Mouse (Mus musculus) CH12F3 (cell line): ENCODE results near the gene Ctnna2.

Experiments used
- in situ Hi-C: fragments of 300-500 bp; cut with MboI; formaldehyde crosslinking; loops from 2 replicates; pipeline ENCODE4 v1.14.3; 2020; ENCODE audit warnings: low sequenced_read_pairs

Gene Ctnna2

DNA sequence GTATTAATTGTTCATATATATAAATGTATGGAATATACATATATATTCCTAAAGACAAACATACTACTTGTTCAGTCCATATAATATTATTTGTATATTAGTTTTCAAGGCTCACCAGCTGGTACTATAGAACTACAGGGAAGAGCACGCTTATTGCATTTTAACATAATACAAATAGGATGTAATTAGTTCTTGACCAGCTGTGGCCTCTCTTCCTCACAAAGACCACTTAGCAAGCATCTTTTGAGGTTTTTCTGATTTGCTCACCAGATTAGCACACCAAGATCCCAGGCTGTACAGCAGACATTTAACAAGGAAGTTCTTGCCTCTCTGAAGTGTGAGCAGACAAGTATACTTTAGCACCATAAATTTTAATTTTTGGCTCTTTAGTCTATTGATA lies 152.0 kb downstream of the Ctnna2 start:
- in situ Hi-C loops = no loop called here

DNA sequence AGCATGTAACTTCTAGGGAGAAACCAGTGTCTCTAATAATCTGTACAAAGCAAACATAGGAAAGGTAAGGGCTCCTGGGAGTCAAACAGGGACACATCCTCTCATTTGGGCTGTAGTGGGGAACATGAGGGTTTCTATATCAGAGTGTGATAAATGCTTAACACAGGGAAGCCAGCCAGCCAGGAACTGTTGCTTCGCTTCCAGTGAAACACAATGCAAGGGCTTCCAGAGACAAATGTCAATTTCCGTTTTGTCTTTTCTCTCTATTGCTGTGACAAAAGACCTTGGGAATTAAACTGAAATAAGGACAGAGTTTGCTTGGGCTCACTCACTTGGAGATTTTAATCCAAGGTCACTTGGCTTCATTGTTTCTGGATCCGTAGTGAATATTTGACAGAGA lies 162.4 kb downstream of the Ctnna2 start:
- in situ Hi-C loops = no loop called here

- in situ Hi-C loops = no loop called here
Measured at GRCm38 (mm10) chr6:77811041-77811440, 168.5 kb downstream of the Ctnna2 start.

DNA sequence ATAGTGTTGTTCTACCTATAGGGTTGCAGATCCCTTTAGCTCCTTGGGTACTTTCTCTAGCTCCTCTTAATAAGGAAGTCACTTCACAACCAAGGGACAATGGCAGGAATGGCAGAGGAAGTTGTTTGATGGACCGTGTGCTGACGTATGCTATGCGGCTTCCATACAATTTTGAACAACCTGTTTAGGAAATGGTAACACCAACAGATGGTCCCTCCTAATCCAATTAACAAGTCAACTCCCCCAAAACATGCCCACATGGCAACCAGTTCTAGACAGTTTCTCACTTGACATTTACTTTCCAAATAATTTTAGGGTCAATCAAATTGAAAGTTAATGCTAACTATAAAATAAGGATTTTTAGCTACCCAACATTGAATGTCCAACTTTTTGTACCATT lies 176.9 kb downstream of the Ctnna2 start:
- in situ Hi-C loops = no loop called here

- in situ Hi-C loops = no loop called here
Measured at GRCm38 (mm10) chr6:77783342-77783741, 196.2 kb downstream of the Ctnna2 start.

DNA sequence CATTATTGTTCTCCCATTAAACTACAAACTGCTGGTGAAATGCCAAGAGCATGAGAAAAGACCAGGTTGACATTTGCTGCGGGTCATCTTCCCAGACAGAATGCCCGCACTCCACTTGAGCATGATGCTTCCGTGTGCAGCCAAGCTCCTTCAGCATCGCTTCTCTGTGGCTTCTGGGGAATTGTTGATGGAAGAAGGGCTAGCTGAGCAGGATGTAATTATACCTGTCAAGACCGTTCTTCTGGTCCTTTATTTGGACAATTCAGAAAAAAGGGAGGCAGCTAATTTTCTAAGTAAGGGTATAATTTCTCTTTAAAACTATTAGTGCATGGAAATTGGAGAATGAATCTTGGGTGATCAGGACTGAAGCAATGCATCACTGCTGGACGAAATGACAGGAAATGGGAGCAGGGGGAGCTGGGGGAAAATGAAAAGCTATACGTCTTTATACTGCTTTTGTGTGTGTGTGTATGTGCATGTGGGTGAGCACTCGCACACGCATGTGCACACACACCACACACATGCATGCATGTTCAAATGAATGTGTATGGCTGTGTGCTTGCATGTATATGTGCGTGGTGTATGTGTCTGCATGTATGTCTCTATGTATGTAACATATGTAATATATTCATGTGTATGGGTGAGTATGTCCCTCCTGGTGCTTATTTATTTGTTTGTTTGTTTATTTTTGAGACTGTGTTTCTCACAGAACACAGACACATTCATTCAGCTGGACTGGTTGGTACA lies 211.0 kb downstream of the Ctnna2 start:
- in situ Hi-C loops = no loop called here

GRCm38 (mm10) chr6:77758164-77758563 lies 221.3 kb downstream of the Ctnna2 start:
- in situ Hi-C loops = no loop called here

GRCm38 (mm10) chr6:77745426-77745825 lies 234.1 kb downstream of the Ctnna2 start:
- in situ Hi-C loops = no loop called here

- in situ Hi-C loops = no loop called here
Measured at GRCm38 (mm10) chr6:77743651-77744050, 235.8 kb downstream of the Ctnna2 start.

DNA sequence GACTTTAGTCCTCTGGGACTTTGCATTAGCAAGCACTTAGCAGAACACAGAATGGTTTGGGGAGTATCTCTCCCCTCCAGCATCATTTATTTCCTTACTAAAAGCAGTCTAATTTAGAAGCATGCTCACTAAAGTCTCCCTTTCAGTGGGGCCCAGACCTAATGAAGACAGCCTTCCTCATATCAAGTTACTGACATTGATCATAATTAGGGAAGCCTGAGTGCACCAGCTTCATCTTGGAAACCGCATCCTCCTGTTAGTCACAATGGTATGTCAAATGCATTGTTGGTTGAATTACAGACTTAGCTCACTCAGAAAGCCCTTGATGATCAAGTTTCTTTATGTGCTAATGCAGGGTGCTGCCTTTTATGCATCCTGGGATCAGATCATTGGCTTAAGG lies 236.5 kb downstream of the Ctnna2 start:
- in situ Hi-C loops = no loop called here

DNA sequence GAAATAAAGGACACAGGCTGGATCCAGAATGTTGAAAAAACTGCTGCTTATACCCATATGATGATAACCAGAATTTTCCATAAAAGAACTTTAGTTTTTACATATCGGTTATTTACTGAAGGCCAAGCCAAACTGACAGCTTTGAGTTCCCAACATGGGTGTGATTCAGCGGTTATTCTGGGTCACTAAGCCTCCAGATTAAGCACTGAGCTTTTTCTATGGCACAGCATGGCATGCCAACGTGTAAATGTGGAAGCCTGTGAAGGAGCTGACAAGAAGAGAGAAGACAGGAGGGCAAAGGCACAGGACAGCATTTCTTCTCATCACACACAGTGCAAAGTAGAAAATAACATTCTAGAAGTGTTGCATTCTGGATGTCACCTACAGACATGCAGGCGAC lies 240.9 kb downstream of the Ctnna2 start:
- in situ Hi-C loops = no loop called here

DNA sequence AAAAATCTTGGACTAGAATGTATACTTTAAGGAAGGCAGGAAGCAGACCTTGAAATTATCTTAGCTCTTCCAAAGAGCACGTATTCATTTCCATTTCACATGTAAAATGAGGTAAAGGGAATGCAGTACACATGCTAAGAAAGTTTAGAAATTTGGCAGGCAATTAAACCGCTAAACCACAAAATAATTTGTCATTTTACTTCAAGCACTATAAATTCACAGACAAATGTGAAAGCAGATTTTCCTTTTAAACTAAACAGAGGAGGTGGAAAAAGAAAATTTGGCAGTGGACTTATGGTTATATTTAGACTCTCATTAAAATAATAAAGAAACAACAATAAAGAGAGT lies 254.6 kb downstream of the Ctnna2 start:
- in situ Hi-C loops = no loop called here

DNA sequence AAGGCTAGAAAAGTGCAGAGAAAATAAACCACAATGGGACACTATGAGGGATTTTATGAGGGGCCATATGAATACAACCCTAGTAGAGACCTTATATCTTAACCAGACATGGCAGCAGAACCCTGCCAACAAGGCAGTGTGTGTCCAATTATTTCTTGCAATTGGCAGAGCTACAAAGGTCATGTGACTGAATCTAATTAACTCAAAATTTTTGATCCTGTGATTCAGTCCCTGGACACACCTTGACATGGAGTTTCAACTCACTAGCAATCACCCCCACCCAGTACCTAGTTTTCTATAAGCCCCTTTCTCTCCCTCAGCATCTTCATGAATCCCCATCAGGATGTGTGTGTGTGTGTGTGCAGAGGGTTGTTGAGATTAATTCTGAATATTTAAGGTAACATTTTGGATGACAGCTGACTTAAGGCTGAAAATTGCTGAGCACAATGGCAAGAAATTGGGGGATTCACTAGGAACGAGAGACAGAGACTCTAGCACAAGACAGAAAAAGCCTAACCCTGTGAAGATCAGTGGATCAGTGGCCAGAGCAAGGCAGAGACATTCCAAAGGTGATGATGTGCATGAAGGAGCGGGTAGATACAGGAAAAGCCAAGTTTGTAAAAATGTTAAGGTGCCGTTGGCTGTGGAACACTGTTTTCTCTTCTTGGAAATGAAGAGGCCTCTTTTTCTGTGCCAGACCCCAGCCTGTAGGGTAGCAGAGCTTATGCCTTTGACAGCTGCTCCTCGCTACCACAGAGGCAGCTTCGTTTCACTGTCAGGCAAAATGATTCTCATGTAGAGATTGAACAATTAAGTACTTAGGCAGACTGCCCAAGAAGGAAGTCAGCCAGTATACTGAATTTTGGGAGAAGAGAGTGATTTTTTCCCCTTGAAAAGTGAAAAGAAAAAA lies 255.2 kb downstream of the Ctnna2 start:
- in situ Hi-C loops = no loop called here

- in situ Hi-C loops = no loop called here
Measured at GRCm38 (mm10) chr6:77694093-77694492, 285.4 kb downstream of the Ctnna2 start.

- in situ Hi-C loops = no loop called here
Measured at GRCm38 (mm10) chr6:77687173-77687572, 292.3 kb downstream of the Ctnna2 start.

DNA sequence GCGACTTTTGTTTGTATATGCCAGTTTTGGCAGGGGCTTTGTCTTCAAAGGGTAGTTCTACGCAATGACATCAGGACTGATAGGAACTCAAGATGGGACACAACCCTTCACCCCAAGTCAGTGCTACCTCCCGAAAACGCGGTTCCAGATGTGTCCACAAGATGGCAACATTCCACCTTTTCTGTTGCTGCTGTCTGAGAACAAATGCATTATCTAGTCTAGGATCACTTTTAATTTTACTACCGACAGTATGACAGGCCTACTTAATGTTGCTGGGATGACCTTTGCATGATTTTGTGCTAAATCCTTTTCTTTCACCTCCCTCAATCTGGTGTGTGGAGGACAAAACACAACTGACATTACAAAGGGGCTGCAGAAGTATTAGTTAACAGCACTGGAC lies 329.4 kb downstream of the Ctnna2 start:
- in situ Hi-C loops = no loop called here

DNA sequence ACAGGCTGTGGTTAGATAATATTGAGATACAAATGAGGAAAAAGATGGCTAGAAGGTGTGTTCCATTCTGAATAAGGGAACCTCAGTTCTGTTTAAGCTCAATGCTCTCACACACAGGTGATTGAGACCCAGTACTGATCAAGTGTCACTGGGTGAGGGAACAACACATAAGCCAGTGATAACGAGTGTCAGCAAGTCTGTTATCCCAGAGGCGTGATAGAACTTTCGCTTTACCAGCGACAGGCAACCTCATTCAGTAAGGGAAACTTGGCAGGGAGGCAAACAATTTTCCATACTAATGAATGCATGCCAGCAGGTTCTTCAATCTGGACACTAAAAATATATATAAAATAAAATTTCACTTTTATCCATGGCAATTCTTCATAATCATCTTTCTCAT lies 334.9 kb downstream of the Ctnna2 start:
- in situ Hi-C loops = no loop called here

- in situ Hi-C loops = no loop called here
Measured at GRCm38 (mm10) chr6:77638784-77639183, 340.7 kb downstream of the Ctnna2 start.

- in situ Hi-C loops = no loop called here
Measured at GRCm38 (mm10) chr6:77633997-77634396, 345.5 kb downstream of the Ctnna2 start.

DNA sequence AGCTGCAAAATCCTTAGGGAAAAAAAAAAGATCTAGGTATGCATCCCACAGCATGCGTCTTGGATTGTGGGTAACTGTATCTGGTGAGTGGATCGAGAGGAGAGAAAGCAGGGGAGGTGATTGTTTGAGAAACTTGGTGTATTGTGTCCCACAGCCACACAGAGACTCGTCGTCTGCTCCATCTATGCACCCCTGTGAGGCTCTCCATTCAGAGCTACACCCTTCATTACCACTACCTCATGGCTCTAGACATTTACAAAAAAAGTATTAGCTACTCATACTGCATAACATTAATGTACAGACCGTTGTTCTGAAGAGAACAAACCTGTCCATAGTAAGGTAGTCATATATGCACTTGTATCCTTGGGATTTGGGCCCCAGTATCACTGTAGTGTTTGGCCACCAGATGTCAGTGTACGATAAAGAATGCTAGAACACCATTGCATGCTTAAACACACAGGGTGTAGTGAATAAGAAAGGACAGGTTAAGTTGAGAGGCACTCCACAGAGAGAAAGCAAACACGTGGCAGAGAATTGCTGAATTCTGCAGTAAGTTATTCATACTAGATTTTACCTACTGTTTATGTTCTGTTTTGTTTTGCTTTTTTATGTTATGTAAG lies 350.8 kb downstream of the Ctnna2 start:
- in situ Hi-C loops = no loop called here

GRCm38 (mm10) chr6:77604642-77605392 lies 374.7 kb downstream of the Ctnna2 start:
- in situ Hi-C loops = no loop called here
